Mouse (Mus musculus) forelimb bud, embryonic 11.5 days (tissue): ENCODE measurements at regions not wholly inside any gene's neighbourhood (a gene's known extent, or its start where the extent isn't known, plus 50 kb on each side); places are given as distances from the start of the nearest gene placed in this dataset.

Source experiments
- DNase-seq: peaks from one replicate; pipeline ENCODE4 v3.0.0-alpha.2; 2012; ENCODE audit warnings: low read depth, low spot score

DNA sequence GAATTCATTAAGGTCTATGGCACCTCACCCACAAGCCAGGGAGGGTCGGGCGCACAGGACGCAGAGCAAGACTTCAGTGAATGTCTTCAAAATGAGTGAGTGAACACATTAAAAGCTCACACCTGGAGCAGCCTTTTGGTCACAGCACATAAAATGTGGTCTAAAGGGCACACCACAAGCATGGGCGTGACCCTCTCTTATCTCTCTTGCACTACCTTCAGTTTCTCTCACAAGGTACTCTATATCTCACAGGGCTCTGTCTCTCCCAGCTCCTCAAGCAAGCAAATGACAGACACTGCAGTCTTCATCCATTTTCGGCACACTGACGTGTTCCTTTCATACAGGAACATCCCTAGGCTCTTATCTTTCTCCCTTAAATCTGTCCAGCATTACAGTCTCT lies 444.0 kb downstream of the Slc16a7 start:
- no peak for DNase-seq

DNA sequence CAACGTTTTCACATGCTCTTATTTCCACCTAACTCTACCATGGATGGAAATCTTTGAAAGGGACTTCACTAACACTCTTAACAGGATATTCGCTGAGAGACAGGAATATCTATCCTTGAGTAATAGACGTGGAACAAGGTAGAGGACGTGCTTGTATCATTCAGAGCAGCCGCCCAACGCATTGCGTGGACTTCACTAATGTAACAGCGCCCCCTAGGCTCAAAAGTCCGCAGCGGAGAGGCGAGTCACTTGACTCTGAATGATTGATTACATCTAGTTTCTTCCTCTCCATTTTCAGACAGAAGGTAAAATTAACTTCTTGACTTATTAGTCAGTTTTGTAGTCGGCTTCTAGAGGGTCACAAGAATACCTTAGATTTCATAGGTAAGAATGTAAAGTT lies 447.1 kb downstream of the Slc16a7 start:
- no peak for DNase-seq

DNA sequence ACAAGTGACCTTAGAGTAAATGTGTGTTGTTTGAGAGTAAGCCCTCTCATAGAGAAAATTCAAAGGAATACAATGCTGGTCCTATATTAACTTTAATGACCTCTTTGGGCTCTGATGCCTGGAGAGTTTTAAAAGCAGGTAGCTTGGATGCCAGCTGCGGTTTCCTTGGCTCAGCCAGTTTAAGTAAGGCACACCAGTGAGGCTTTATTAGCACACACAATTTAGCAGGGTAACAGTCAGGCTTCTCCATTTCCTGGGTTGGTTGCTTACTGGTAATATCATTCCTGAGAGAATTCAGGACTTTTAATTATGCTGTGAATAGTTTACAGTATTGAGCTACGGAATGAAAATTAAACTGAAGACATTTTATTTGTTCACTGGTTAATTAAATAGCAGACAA lies 462.0 kb downstream of the Slc16a7 start:
- peak; percentile 31 for DNase-seq

DNA sequence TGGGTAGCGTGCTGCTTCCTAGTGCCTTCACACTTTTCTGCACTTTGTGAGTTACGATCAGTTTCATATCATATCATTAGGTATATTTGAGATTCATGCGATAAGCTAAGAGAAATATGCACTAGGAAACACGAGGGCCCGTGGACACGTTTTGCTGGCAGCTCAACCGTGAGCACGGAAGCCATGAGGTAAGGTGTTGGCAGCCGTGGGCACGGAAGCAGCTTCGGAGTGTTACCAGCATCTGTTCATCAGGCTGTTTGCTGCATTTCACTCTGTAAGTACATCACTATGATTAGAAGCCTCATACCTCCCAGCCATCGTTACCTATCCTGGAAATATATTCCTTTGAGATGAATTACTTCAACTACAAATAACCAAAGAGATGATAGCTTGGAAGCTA lies 489.2 kb downstream of the Slc16a7 start:
- no peak for DNase-seq

DNA sequence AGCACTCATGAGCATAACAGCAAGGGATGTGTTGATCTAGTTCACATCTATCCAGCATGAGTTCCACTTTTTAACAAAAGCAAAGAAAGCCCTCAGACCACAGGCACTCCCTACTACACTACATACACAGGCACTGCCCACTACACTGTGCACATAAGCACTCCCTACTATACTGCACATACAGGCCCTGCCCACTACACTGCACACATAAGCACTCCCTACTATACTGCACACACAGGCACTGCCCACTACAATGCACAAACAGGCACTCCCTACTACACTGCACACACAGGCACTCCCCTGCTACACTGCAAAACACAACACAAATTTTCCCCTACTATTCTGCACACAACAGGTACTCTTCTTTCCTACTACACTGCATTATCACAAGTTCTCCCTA lies 510.7 kb downstream of the Slc16a7 start:
- DNase-seq: no peak

DNA sequence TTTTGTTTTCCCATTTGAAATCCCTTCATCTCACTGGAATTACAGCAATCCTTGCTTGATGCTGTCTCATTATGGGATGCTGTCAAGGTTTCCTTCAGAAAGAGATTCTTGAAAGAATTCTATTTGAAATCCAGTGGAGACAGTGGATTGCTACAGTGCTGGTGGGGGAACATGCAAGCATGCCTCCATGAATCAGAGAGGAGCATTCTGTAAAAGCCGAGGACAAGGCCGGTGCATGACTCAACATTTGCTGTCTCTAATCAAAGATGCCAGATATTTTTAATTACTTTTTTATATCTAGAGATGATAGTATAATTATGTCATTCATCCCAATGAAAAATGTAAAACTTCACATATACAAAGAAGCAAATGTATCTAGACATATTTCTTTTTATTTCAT lies 511.6 kb downstream of the Slc16a7 start:
- DNase-seq: no peak

DNA sequence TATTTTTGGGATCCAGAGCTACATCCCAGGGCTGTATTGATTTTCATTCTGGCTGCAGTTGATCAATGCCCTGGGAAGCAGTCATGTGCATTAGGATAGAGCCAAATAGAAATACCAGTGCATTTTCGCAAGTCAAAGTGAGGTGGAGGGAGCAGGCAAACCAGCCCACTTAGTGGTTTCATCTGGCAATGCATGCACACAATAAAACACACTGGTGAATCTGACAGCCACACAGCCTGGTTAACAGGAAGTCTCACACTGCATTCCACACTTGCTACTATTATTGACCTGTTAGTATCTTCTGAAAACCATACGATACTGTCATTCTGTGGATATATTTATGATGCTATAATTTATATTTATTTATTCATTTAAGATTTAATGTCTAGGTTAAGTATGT lies 517.1 kb downstream of the Slc16a7 start:
- no peak for DNase-seq

DNA sequence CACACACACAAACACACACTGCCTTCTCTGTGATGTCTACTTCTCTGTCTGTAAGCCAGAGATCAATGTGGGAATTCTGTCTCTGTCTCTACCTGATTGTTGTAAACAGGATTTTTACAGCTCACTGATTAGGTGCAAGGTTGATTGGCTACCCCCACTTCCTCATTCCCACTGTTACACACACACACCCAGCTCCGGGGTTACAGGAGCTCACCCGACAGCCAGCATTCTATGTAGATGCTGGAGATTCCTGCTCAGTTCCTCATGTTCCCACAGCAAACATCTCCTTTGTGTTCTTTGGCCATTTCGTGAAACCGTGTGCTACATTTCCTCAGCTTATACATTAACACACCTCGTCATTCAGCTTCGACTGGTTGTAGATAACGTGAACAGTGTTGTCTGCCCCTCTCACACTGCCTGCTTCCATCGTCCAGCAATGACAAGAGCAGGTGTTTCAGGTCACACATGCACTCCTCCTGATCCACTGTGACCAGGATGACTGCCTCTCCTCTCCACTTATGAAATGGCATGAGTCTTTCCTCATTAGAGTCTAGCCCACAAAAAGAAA lies 546.6 kb downstream of the Slc16a7 start:
- no peak for DNase-seq

DNA sequence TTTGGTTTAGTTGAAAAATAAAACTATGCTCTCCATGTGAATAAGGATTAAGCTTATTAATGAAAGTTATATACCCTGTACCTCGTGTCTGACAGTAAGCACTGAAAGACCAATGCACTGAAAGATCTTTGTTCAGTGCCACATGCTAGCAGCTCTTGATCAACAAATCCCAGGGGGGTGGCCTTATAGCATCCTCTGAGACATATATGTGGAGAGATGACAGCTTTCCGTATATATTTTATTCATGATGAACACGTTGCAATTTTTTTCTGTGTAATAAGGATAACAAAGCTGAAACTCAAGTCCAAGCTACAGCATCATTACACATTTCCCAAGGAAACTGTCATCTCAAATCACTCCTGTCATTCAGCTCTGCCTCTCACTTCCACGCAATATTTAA lies 555.3 kb downstream of the Slc16a7 start:
- DNase-seq: no peak

DNA sequence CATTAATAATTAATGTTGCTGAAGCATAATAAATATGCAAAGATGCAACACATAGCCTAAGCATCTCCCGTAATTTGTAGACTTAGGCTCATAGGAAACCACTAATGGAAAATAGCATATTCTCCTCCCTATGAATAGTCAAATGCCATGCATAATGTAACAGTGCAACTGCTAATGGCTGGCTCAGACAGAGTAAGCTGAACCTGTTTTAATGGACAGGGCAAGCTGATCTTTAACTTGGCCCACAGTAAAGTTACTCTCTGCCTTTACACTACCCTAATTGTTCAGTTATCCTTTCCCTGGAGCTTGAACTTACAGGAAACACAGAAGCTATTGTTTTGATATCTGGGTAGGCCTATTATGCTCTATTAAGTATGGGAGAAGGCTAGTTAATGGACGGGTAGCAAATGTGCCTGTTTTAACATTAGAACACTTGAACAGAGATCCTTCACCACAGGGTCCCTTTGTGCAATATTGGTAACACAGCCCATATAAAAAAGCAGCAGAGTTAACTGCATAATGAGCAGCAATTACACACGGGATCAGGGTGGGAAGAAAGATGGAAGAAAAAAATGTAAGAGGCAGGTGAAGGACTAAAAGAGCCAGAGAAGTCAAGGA lies 585.2 kb downstream of the Slc16a7 start:
- no peak for DNase-seq
